Mouse (Mus musculus) cerebellum, adult 2 months (tissue): ENCODE data around the gene Fut9. TPM values are rescaled to one million over a fixed set of nuclear protein-coding genes. Genes with fewer than 3 reads are reported as not detected.
A peak's percentile ranks its signal among the peaks of the same experiment; 100 is the strongest.

ENCODE experiments used
- DNase-seq, 2 experiments: peaks; one replicate each; pipeline ENCODE4 v3.0.0; 2021
- H3K27ac ChIP-seq: fragments of 200-500 bp; 2 replicates; pipeline ENCODE4 v1.5.1; 2012; ENCODE audit warnings: low read length, control low read depth, inconsistent platforms; ENCODE audit not compliant: insufficient read depth
- H3K27me3 ChIP-seq: fragments of 200-500 bp; 2 replicates; pipeline ENCODE4 v1.6.1; 2012; ENCODE audit warnings: inconsistent platforms, mild to moderate bottlenecking, low read length, moderate library complexity; ENCODE audit not compliant: control insufficient read depth, insufficient read depth
- H3K4me1 ChIP-seq: fragments of 200-500 bp; 2 replicates; pipeline ENCODE4 v1.6.1; 2011; ENCODE audit warnings: low read length; ENCODE audit not compliant: control insufficient read depth, insufficient read depth
- H3K4me3 ChIP-seq: fragments of 200-500 bp; replicated peaks from 2 replicates; pipeline ENCODE3; 2011; ENCODE audit warnings: mild to moderate bottlenecking, low read depth, low read length, control low read depth; ENCODE audit not compliant: insufficient read depth
- CTCF ChIP-seq: fragments of 200-500 bp; IDR thresholded peaks from 2 replicates; pipeline ENCODE4 v1.5.1; 2011; ENCODE audit warnings: low read depth, mild to moderate bottlenecking, control low read depth, low read length, moderate library complexity, borderline replicate concordance; ENCODE audit not compliant: insufficient read depth
- POLR2A ChIP-seq: fragments of 200-500 bp; IDR thresholded peaks from 2 replicates; pipeline ENCODE4 v1.6.1; 2011; ENCODE audit warnings: low read length, control low read depth, borderline replicate concordance; ENCODE audit not compliant: insufficient read depth
- WGBS: fragments of 180-500 bp; shearing (Covaris S2); methylation state at CpG from one replicate; pipeline ENCODE4 v1.1.7; 2018; 5-methylcytosine and 5-hydroxymethylcytosine counted together
- polyA plus RNA-seq: library from polyadenylated mRNA; depleted of rRNA; stranded (reverse); fragments of >200 nt; gene quantifications from 2 replicates; pipeline ENCODE4 v1.2.3, GENCODE M21; 2012

The Fut9 gene
- polyA plus RNA-seq, 1 experiment, result 21.7 TPM

GRCm38 (mm10) chr4:25641993-25642392 lies 158.1 kb downstream of the Fut9 start:
- no peak for DNase-seq
- 91% methylated on average over 4 of the region's 4 CpGs for WGBS
- TF ChIP-seq CTCF (no peak), POLR2A (no peak)
- Histone ChIP-seq H3K4me1 (no peaks in the 10 kb centered on the region; the same call in 1 of the 2 replicates), H3K27ac (no peak overlapping the region), H3K27me3 (no peaks in the 10 kb centered on the region), H3K4me3 (no peak overlapping the region)

GRCm38 (mm10) chr4:25633262-25633661 lies 166.8 kb downstream of the Fut9 start:
- DNase-seq, result no peak
- no peak overlapping the region for H3K27ac ChIP-seq
- H3K4me1 ChIP-seq, result 0 out of 2 replicates have a peak, but pooled peaks cover 2% of the 10 kb centered on the region
- 94% methylated on average over 2 of the region's 2 CpGs for WGBS
- TF ChIP-seq POLR2A, result no peak
- TF ChIP-seq CTCF, result no peak
- no peak overlapping the region for H3K4me3 ChIP-seq
- H3K27me3 ChIP-seq, result no peaks in the 10 kb centered on the region

GRCm38 (mm10) chr4:25628113-25628512 lies 171.9 kb downstream of the Fut9 start:
- Histone ChIP-seq H3K27ac (0 out of 2 replicates have a peak overlapping the region, but pooled peaks have one; percentile 1), H3K4me1 (peaks cover 12% of the 10 kb centered on the region), H3K4me3 (no peak overlapping the region), H3K27me3 (no peaks in the 10 kb centered on the region)
- TF ChIP-seq CTCF (no peak), POLR2A (no peak)
- 58% methylated on average over 5 of the region's 5 CpGs for WGBS
- no peak for DNase-seq

- TF ChIP-seq CTCF (no peak), POLR2A (no peak)
- Histone ChIP-seq H3K27ac (no peak overlapping the region), H3K27me3 (no peaks in the 10 kb centered on the region), H3K4me1 (peaks cover 10% of the 10 kb centered on the region), H3K4me3 (no peak overlapping the region)
- DNase-seq, result peak; percentile 37 to 67
- WGBS, result 27% methylated on average over 9 of the region's 9 CpGs
These were observed 172.6 kb downstream of the Fut9 start for GRCm38 (mm10) chr4:25627467-25627866.

- Histone ChIP-seq H3K4me3 (no peak overlapping the region), H3K27ac (no peak overlapping the region), H3K4me1 (peaks cover 10% of the 10 kb centered on the region), H3K27me3 (no peaks in the 10 kb centered on the region)
- peak in 1 of 2 experiments; percentile 22 for DNase-seq
- TF ChIP-seq POLR2A (no peak), CTCF (no peak)
- 2% methylated on average over 1 of the region's 1 CpGs for WGBS
These were observed 173.0 kb downstream of the Fut9 start for GRCm38 (mm10) chr4:25627039-25627438.

GRCm38 (mm10) chr4:25623176-25623575 lies 176.9 kb downstream of the Fut9 start:
- 8% methylated on average over 2 of the region's 2 CpGs for WGBS
- Histone ChIP-seq H3K27ac (no peak overlapping the region), H3K4me3 (no peak overlapping the region), H3K4me1 (peaks cover 11% of the 10 kb centered on the region), H3K27me3 (no peaks in the 10 kb centered on the region)
- no peak for TF ChIP-seq CTCF
- TF ChIP-seq POLR2A, result no peak
- DNase-seq, result peak; percentile 71 to 92

GRCm38 (mm10) chr4:25617301-25617700 lies 182.7 kb downstream of the Fut9 start:
- TF ChIP-seq POLR2A (no peak), CTCF (no peak)
- 63% methylated on average over 4 of the region's 4 CpGs for WGBS
- Histone ChIP-seq H3K4me1 (peaks cover 3% of the 10 kb centered on the region), H3K27me3 (no peaks in the 10 kb centered on the region), H3K27ac (no peak overlapping the region), H3K4me3 (no peak overlapping the region)
- DNase-seq, result peak in 1 of 2 experiments; percentile 39

- no peak overlapping the region for H3K4me3 ChIP-seq
- no peak for DNase-seq
- WGBS, result 91% methylated on average over 5 of the region's 5 CpGs
- H3K4me1 ChIP-seq, result no peaks in the 10 kb centered on the region; the same call in 1 of the 2 replicates
- H3K27ac ChIP-seq, result no peak overlapping the region
- TF ChIP-seq POLR2A (no peak), CTCF (no peak)
- no peaks in the 10 kb centered on the region for H3K27me3 ChIP-seq
These were observed 186.6 kb downstream of the Fut9 start for GRCm38 (mm10) chr4:25613426-25613825.
